Mouse (Mus musculus) c-Kit-positive CD71-positive TER-119-positive erythroid progenitor cells, embryonic 14.5 days (primary cell): Measurements from ENCODE around the gene Lmbr1l.
A peak's percentile ranks its signal among the peaks of the same experiment; 100 is the strongest.
"Not testable (repeated sequence)": the region's sequence is repeated elsewhere in the genome, so short reads cannot be mapped to it uniquely, and the experiment has no call there.

ENCODE experiments used
- DNase-seq: peaks from one replicate; pipeline ENCODE4 v3.0.0-alpha.2; 2013; ENCODE audit warnings: low spot score

Gene Lmbr1l

GRCm38 (mm10) chr15:98934217-98934839 is 16.3 kb upstream of the Lmbr1l start, which contains the start of gene Tuba1b:
TSS of gene Tuba1b (minus strand) at chr15:98934565.
- DNase-seq = peak; percentile 85

- peak; percentile 98 for DNase-seq
These were observed 15.8 kb upstream of the Lmbr1l start for GRCm38 (mm10) chr15:98933833-98934216.

- DNase-seq = not testable (repeated sequence)
These were observed 15.1 kb upstream of the Lmbr1l start for GRCm38 (mm10) chr15:98933004-98933671.

GRCm38 (mm10) chr15:98930998-98931397 is 13.0 kb upstream of the Lmbr1l start:
- no peak for DNase-seq

GRCm38 (mm10) chr15:98930017-98930734 is 12.1 kb upstream of the Lmbr1l start:
- no peak for DNase-seq

- peak; percentile 40 for DNase-seq
These were observed 10.7 kb upstream of the Lmbr1l start for GRCm38 (mm10) chr15:98928598-98929240.

- DNase-seq = no peak
These were observed 9.5 kb upstream of the Lmbr1l start for GRCm38 (mm10) chr15:98927566-98927965.

- no peak for DNase-seq
These were observed 6.7 kb upstream of the Lmbr1l start for GRCm38 (mm10) chr15:98924682-98925081.

GRCm38 (mm10) chr15:98923031-98923537 is 5.1 kb upstream of the Lmbr1l start:
- no peak for DNase-seq

GRCm38 (mm10) chr15:98922581-98922980 is 4.5 kb upstream of the Lmbr1l start:
- no peak for DNase-seq

- DNase-seq = no peak
These were observed 3.5 kb upstream of the Lmbr1l start for GRCm38 (mm10) chr15:98921510-98921909.

- DNase-seq = not testable (repeated sequence)
These were observed 466 bp upstream of the Lmbr1l start for GRCm38 (mm10) chr15:98918499-98918895.

- no peak for DNase-seq
These were observed 940 bp downstream of the Lmbr1l start for GRCm38 (mm10) chr15:98917091-98917490.

GRCm38 (mm10) chr15:98916016-98916415 is 2.0 kb downstream of the Lmbr1l start:
- DNase-seq = no peak

- no peak for DNase-seq
These were observed 3.1 kb downstream of the Lmbr1l start for GRCm38 (mm10) chr15:98914903-98915302.

- no peak for DNase-seq
These were observed 13.3 kb downstream of the Lmbr1l start for GRCm38 (mm10) chr15:98904692-98905091.

GRCm38 (mm10) chr15:98902600-98902999 is 15.4 kb downstream of the Lmbr1l start:
- no peak for DNase-seq

- no peak for DNase-seq
These were observed 16.5 kb downstream of the Lmbr1l start for GRCm38 (mm10) chr15:98901530-98901929.

GRCm38 (mm10) chr15:98897928-98898800 is 19.9 kb downstream of the Lmbr1l start, which contains the start of gene Dhh:
TSS of gene Dhh (minus strand) at chr15:98898540.
- DNase-seq = no peak

- DNase-seq = no peak
These were observed 20.5 kb downstream of the Lmbr1l start for GRCm38 (mm10) chr15:98897495-98897894.
